Mouse (Mus musculus) liver, postnatal 0 days (tissue): ENCODE results near the gene Sowahb. TPM values are rescaled to one million over a fixed set of nuclear protein-coding genes. Genes with fewer than 3 reads are reported as not detected.
"Not testable (repeated sequence)": the region's sequence is repeated elsewhere in the genome, so short reads cannot be mapped to it uniquely, and the experiment has no call there.

ENCODE experiments used
- ATAC-seq: fragments of 200-750 bp; cut with Nextera tagmentation; 2 replicates; pipeline ENCODE4 v1.8.0; 2017; ENCODE audit warnings: mild to moderate bottlenecking, moderate library complexity
- DNase-seq: peaks from one replicate; pipeline ENCODE4 v3.0.0-alpha.2; 2016
- H3K27ac ChIP-seq: fragments of 300-500 bp; sonication (generic); 2 replicates; pipeline ENCODE4 v1.5.1; 2014; ENCODE audit warnings: antibody characterized with exemption, moderate library complexity, mild to moderate bottlenecking, low read depth
- H3K27me3 ChIP-seq: fragments of 300-500 bp; sonication (generic); 2 replicates; pipeline ENCODE4 v1.6.1; 2014; ENCODE audit warnings: low read length, control low read depth, mixed read lengths; ENCODE audit not compliant: insufficient read depth
- H3K36me3 ChIP-seq: fragments of 300-500 bp; sonication (generic); replicated peaks from 2 replicates; pipeline ENCODE4 v1.6.1; 2014; ENCODE audit warnings: mild to moderate bottlenecking, control low read depth, low read length, moderate library complexity, mixed read lengths; ENCODE audit not compliant: insufficient read depth
- H3K4me1 ChIP-seq: fragments of 300-500 bp; sonication (generic); 2 replicates; pipeline ENCODE4 v1.6.1; 2014; ENCODE audit warnings: antibody characterized with exemption, mild to moderate bottlenecking, control low read depth; ENCODE audit not compliant: insufficient read depth
- H3K4me2 ChIP-seq: fragments of 300-500 bp; sonication (generic); 2 replicates; pipeline ENCODE4 v1.6.1; 2014; ENCODE audit warnings: low read depth, mild to moderate bottlenecking, low read length, moderate library complexity, mixed read lengths
- H3K4me3 ChIP-seq: fragments of 300-500 bp; sonication (generic); 2 replicates; pipeline ENCODE4 v1.5.1; 2014; ENCODE audit warnings: low read depth, low read length
- H3K9ac ChIP-seq: fragments of 300-500 bp; sonication (generic); replicated peaks from 2 replicates; pipeline ENCODE4 v1.6.1; 2014; ENCODE audit warnings: mild to moderate bottlenecking, moderate library complexity
- H3K9me3 ChIP-seq: fragments of 300-500 bp; sonication (generic); 2 replicates; pipeline ENCODE4 v1.6.1; 2016; ENCODE audit warnings: mild to moderate bottlenecking, control low read depth, low read length, mixed read lengths
- CTCF ChIP-seq: sonication (generic); IDR thresholded peaks from 2 replicates; pipeline ENCODE4 v1.5.1; 2016; ENCODE audit warnings: antibody characterized with exemption, low read depth
- EP300 ChIP-seq: IDR thresholded peaks from 2 replicates; pipeline ENCODE4 v1.6.1; 2016; ENCODE audit warnings: antibody characterized with exemption, low read depth, mild to moderate bottlenecking
- WGBS: fragments of 180-500 bp; shearing (Covaris S2); extraction: QIAGEN DNeasy Blood & Tissue Kit; methylation state at CpG from one replicate; pipeline ENCODE4 v1.1.7; 2014; ENCODE audit not compliant: insufficient replicate concordance; 5-methylcytosine and 5-hydroxymethylcytosine counted together
- polyA plus RNA-seq: library from polyadenylated mRNA; unstranded; fragments of >200 nt; fragmentation: Nextera tagmentation; extraction: Ambion mirVana; gene quantifications from 2 replicates; pipeline ENCODE4 v1.2.1, GENCODE M21; 2015

The Sowahb gene
- polyA plus RNA-seq, 1 experiment from 2014 or later = 1.8 TPM

GRCm38 (mm10) chr5:93026437-93027119 lies 18.2 kb downstream of the Sowahb start:
- Histone ChIP-seq H3K4me1 (peaks cover 31% of the 10 kb centered on the region), H3K4me2 (no peak overlapping the region), H3K4me3 (no peak overlapping the region), H3K36me3 (no peaks in the 10 kb centered on the region), H3K27ac (peak overlapping the region; percentile 71), H3K27me3 (no peaks in the 10 kb centered on the region), H3K9ac (no peak overlapping the region; the same call in 1 of the 2 replicates), H3K9me3 (no peaks in the 10 kb centered on the region)
- ATAC-seq (no peak), DNase-seq (no peak)
- 33% methylated on average over 4 of the region's 4 CpGs for WGBS
- TF ChIP-seq CTCF (no peak), EP300 (no peak)

GRCm38 (mm10) chr5:93024754-93025280 lies 20.0 kb downstream of the Sowahb start:
- H3K4me2 ChIP-seq = 0 out of 2 replicates have a peak overlapping the region, but pooled peaks have one; percentile 33
- H3K9ac ChIP-seq = no peak overlapping the region
- H3K4me3 ChIP-seq = no peak overlapping the region
- 40% methylated on average over 7 of the region's 7 CpGs for WGBS
- TF ChIP-seq CTCF (no peak), EP300 (peak; percentile 59; the same call in 1 of the 2 replicates)
- H3K9me3 ChIP-seq = no peaks in the 10 kb centered on the region
- ATAC-seq (peak; percentile 76), DNase-seq (peak; percentile 46)
- H3K36me3 ChIP-seq = no peaks in the 10 kb centered on the region
- peaks cover 29% of the 10 kb centered on the region for H3K4me1 ChIP-seq
- H3K27me3 ChIP-seq = no peaks in the 10 kb centered on the region
- H3K27ac ChIP-seq = peak overlapping the region; percentile 71

- TF ChIP-seq CTCF = no peak
- no peak for TF ChIP-seq EP300
- peak; percentile 78 for ATAC-seq
- WGBS = 49% methylated on average over 7 of the region's 7 CpGs
Measured at GRCm38 (mm10) chr5:93022126-93022797, 22.6 kb downstream of the Sowahb start.

GRCm38 (mm10) chr5:93020024-93020666 lies 24.7 kb downstream of the Sowahb start:
- peaks cover 7% of the 10 kb centered on the region for H3K4me1 ChIP-seq
- H3K27ac ChIP-seq = no peak overlapping the region
- no peak overlapping the region for H3K9ac ChIP-seq
- H3K36me3 ChIP-seq = no peaks in the 10 kb centered on the region
- WGBS = 66% methylated on average over 6 of the region's 6 CpGs
- no peak for ATAC-seq
- no peaks in the 10 kb centered on the region for H3K9me3 ChIP-seq
- no peak overlapping the region for H3K4me3 ChIP-seq
- H3K4me2 ChIP-seq = no peak overlapping the region
- DNase-seq = no peak
- no peaks in the 10 kb centered on the region for H3K27me3 ChIP-seq
- TF ChIP-seq EP300 (no peak), CTCF (no peak)

More at GRCm38 (mm10) chr5:93022126-93022797, 22.6 kb downstream of the Sowahb start:
- H3K27ac ChIP-seq = peak overlapping the region; percentile 39; the same call in 1 of the 2 replicates
- H3K4me1 ChIP-seq = peaks cover 27% of the 10 kb centered on the region
- no peak overlapping the region for H3K9ac ChIP-seq
- no peaks in the 10 kb centered on the region for H3K27me3 ChIP-seq
- no peak overlapping the region for H3K4me3 ChIP-seq
- H3K9me3 ChIP-seq = no peaks in the 10 kb centered on the region
- no peak for DNase-seq
- H3K36me3 ChIP-seq = no peaks in the 10 kb centered on the region
- H3K4me2 ChIP-seq = no peak overlapping the region

- not testable (repeated sequence) for H3K27me3 ChIP-seq, ATAC-seq
- WGBS = 86% methylated on average over 10 of the region's 10 CpGs
Measured at GRCm38 (mm10) chr5:93019207-93019606, 25.6 kb downstream of the Sowahb start.

GRCm38 (mm10) chr5:93017678-93018077 lies 27.1 kb downstream of the Sowahb start:
- Histone ChIP-seq H3K27ac (no peak overlapping the region), H3K27me3 (no peaks in the 10 kb centered on the region), H3K4me2 (no peak overlapping the region), H3K36me3 (no peaks in the 10 kb centered on the region), H3K9ac (no peak overlapping the region), H3K9me3 (no peaks in the 10 kb centered on the region), H3K4me3 (no peak overlapping the region), H3K4me1 (no peaks in the 10 kb centered on the region; the same call in 1 of the 2 replicates)
- TF ChIP-seq EP300 (no peak), CTCF (no peak)
- WGBS = 51% methylated on average over 3 of the region's 3 CpGs
- DNase-seq = no peak
- ATAC-seq = no peak

More at GRCm38 (mm10) chr5:93019207-93019606, 25.6 kb downstream of the Sowahb start:
- not testable (repeated sequence) for H3K4me2 ChIP-seq, H3K9me3 ChIP-seq, H3K36me3 ChIP-seq, H3K4me1 ChIP-seq, H3K27ac ChIP-seq, H3K4me3 ChIP-seq, H3K9ac ChIP-seq, DNase-seq
